Mouse (Mus musculus) brain, embryonic 14.5 days (tissue): ENCODE data around the gene Svep1. TPM values are rescaled to one million over a fixed set of nuclear protein-coding genes. Genes with fewer than 3 reads are reported as not detected.

Experiments
- DNase-seq: peaks from one replicate; pipeline ENCODE4 v3.0.0-alpha.2; 2011; ENCODE audit warnings: low read depth
- CTCF ChIP-seq: fragments of 200-500 bp; IDR thresholded peaks from 2 replicates; pipeline ENCODE4 v1.5.1; 2012; ENCODE audit warnings: inconsistent platforms, mild to moderate bottlenecking, moderate library complexity, borderline replicate concordance; ENCODE audit not compliant: insufficient read depth, insufficient read length; ENCODE audit errors: extremely low read depth
- POLR2A ChIP-seq: fragments of 200-500 bp; IDR thresholded peaks from 2 replicates; pipeline ENCODE4 v1.6.1; 2012; ENCODE audit warnings: mild to moderate bottlenecking, inconsistent platforms, borderline replicate concordance; ENCODE audit not compliant: poor library complexity, insufficient read depth, insufficient read length, severe bottlenecking; ENCODE audit errors: extremely low read depth
- polyA plus RNA-seq: library from polyadenylated mRNA; depleted of rRNA; stranded (reverse); fragments of >200 nt; gene quantifications from 2 replicates; pipeline ENCODE4 v1.2.3, GENCODE M21; 2012

Gene Svep1
- polyA plus RNA-seq, 1 experiment = 2.3 TPM

GRCm38 (mm10) chr4:58115452-58115851 lies 91.2 kb downstream of the Svep1 start:
- peak; percentile 39 for DNase-seq
- TF ChIP-seq CTCF (no peak), POLR2A (no peak)

GRCm38 (mm10) chr4:58111008-58111407 lies 95.7 kb downstream of the Svep1 start:
- TF ChIP-seq POLR2A (no peak), CTCF (no peak)
- no peak for DNase-seq

GRCm38 (mm10) chr4:58109793-58110192 lies 96.9 kb downstream of the Svep1 start:
- TF ChIP-seq POLR2A (no peak), CTCF (no peak)
- no peak for DNase-seq

GRCm38 (mm10) chr4:58108364-58108763 lies 98.3 kb downstream of the Svep1 start:
- no peak for DNase-seq
- TF ChIP-seq CTCF = no peak
- TF ChIP-seq POLR2A = no peak

GRCm38 (mm10) chr4:58097732-58098131 lies 108.9 kb downstream of the Svep1 start:
- TF ChIP-seq CTCF (no peak), POLR2A (no peak)
- no peak for DNase-seq

GRCm38 (mm10) chr4:58086738-58087137 lies 119.9 kb downstream of the Svep1 start:
- no peak for DNase-seq
- TF ChIP-seq CTCF (no peak), POLR2A (no peak)

- DNase-seq = no peak
- TF ChIP-seq CTCF (no peak), POLR2A (no peak)
Measured at GRCm38 (mm10) chr4:58086151-58086550, 120.5 kb downstream of the Svep1 start.

- TF ChIP-seq CTCF (peak; percentile 8; the same call in 1 of the 2 replicates), POLR2A (no peak)
- DNase-seq = no peak
Measured at GRCm38 (mm10) chr4:58085340-58085739, 121.3 kb downstream of the Svep1 start.

- no peak for TF ChIP-seq CTCF
- TF ChIP-seq POLR2A = no peak
- DNase-seq = no peak
Measured at GRCm38 (mm10) chr4:58084155-58084554, 122.5 kb downstream of the Svep1 start.

- peak; percentile 70 for DNase-seq
- TF ChIP-seq CTCF (peak; percentile 92), POLR2A (no peak)
Measured at GRCm38 (mm10) chr4:58082588-58082987, 124.1 kb downstream of the Svep1 start.

- DNase-seq = peak; percentile 88
- peak; percentile 83; the same call in 1 of the 2 replicates for TF ChIP-seq CTCF
- TF ChIP-seq POLR2A = no peak
Measured at GRCm38 (mm10) chr4:58079631-58080030, 127.0 kb downstream of the Svep1 start.

GRCm38 (mm10) chr4:58077950-58078349 lies 128.7 kb downstream of the Svep1 start:
- DNase-seq = peak; percentile 42
- TF ChIP-seq POLR2A (no peak), CTCF (no peak)
